Mouse (Mus musculus) midbrain, embryonic 11.5 days (tissue): ENCODE data around the gene Bst1. TPM values are rescaled to one million over a fixed set of nuclear protein-coding genes. Genes with fewer than 3 reads are reported as not detected.
A peak's percentile ranks its signal among the peaks of the same experiment; 100 is the strongest.

Source experiments
- ATAC-seq: fragments of 200-750 bp; cut with Nextera tagmentation; 2 replicates; pipeline ENCODE4 v1.8.0; 2017; ENCODE audit warnings: moderate TSS enrichment, moderate library complexity; ENCODE audit not compliant: low FRiP score
- DNase-seq: peaks from one replicate; pipeline ENCODE4 v3.0.0; 2015; ENCODE audit warnings: low spot score; ENCODE audit errors: missing footprints
- H3K27ac ChIP-seq: fragments of 300-500 bp; sonication (generic); 2 replicates; pipeline ENCODE4 v1.5.1; 2014; ENCODE audit warnings: low read depth, low read length
- H3K27me3 ChIP-seq: fragments of 300-500 bp; sonication (generic); 2 replicates; pipeline ENCODE4 v1.6.1; 2014; ENCODE audit warnings: mild to moderate bottlenecking, low read length, moderate library complexity, mixed read lengths; ENCODE audit not compliant: control insufficient read depth, insufficient read depth
- H3K36me3 ChIP-seq: fragments of 300-500 bp; sonication (generic); 2 replicates; pipeline ENCODE4 v1.6.1; 2014; ENCODE audit warnings: mild to moderate bottlenecking, low read length, moderate library complexity, mixed read lengths; ENCODE audit not compliant: control insufficient read depth, insufficient read depth
- H3K4me1 ChIP-seq: fragments of 300-500 bp; sonication (generic); 2 replicates; pipeline ENCODE4 v1.6.1; 2014; ENCODE audit warnings: low read length; ENCODE audit not compliant: control insufficient read depth, insufficient read depth
- H3K4me2 ChIP-seq: fragments of 300-500 bp; sonication (generic); 2 replicates; pipeline ENCODE4 v1.6.1; 2014; ENCODE audit warnings: mild to moderate bottlenecking, moderate library complexity
- H3K4me3 ChIP-seq: fragments of 300-500 bp; sonication (generic); 2 replicates; pipeline ENCODE4 v1.5.1; 2014; ENCODE audit warnings: low read depth, low read length
- H3K9ac ChIP-seq: fragments of 300-500 bp; sonication (generic); 2 replicates; pipeline ENCODE4 v1.6.1; 2014; ENCODE audit warnings: low read length
- H3K9me3 ChIP-seq: fragments of 300-500 bp; sonication (generic); 2 replicates; pipeline ENCODE4 v1.6.1; 2016; ENCODE audit warnings: low read length; ENCODE audit not compliant: control insufficient read depth
- WGBS: fragments of 180-500 bp; shearing (Covaris S2); extraction: QIAGEN DNeasy Blood & Tissue Kit; methylation state at CpG from one replicate; pipeline ENCODE4 v1.1.7; 2014; 5-methylcytosine and 5-hydroxymethylcytosine counted together
- polyA plus RNA-seq: library from polyadenylated mRNA; unstranded; fragments of >200 nt; fragmentation: Nextera tagmentation; extraction: Ambion mirVana; gene quantifications from 2 replicates; pipeline ENCODE4 v1.2.1, GENCODE M21; 2014

The Bst1 gene
- polyA plus RNA-seq, 1 experiment from 2014 or later: not detected

DNA sequence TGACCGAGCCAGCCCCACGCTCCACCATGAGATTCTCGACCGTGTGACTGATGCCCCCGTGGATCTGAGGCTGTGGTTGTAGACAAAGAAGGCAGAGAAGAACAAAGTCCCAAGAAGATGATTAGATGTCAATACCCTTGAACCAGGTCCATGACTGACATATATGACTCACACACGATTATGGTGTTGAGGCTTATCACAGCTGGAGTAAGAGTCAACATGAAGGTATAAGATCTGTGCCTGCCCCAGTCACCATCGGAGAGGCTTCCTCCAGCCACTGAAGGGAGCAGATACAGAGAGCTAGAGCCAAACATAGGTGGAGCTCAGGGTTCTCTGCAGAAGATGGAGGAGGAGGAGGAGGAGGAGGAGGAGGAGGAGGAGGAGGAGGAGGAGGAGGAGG is 12.3 kb upstream of the Bst1 start:
- WGBS: 93% methylated on average over 7 of the region's 7 CpGs
- Histone ChIP-seq H3K27me3 (no peaks in the 10 kb centered on the region), H3K36me3 (no peaks in the 10 kb centered on the region), H3K27ac (no peak overlapping the region), H3K4me2 (no peak overlapping the region), H3K9me3 (no peaks in the 10 kb centered on the region), H3K4me3 (no peak overlapping the region), H3K9ac (no peak overlapping the region), H3K4me1 (peaks cover 2% of the 10 kb centered on the region; the same call in 1 of the 2 replicates)
- ATAC-seq: no peak
- no peak for DNase-seq

DNA sequence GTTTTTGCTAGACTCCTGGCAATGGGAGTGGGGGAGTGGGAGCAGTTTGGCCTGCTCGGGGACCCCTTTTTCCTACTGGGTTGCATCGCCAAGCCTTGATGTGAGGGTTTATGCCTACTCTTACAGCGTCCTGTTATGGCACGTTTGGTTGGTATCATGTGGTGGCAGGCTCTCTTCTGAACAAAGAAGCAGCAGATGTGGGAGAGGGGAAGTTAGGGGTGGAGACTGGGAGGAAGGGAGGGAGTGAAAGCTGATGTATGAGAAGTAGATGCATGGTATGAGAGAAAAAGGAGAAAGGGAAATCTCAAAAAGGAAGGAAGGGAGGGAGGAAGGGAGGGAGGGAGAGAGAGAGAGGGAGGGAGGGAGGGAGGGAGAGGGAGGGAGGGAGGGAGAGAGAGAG is 11.8 kb upstream of the Bst1 start:
- ATAC-seq: no peak
- Histone ChIP-seq H3K9me3 (no peaks in the 10 kb centered on the region), H3K4me2 (no peak overlapping the region), H3K4me3 (no peak overlapping the region), H3K27me3 (no peaks in the 10 kb centered on the region), H3K9ac (no peak overlapping the region), H3K27ac (no peak overlapping the region), H3K4me1 (peaks cover 2% of the 10 kb centered on the region; the same call in 1 of the 2 replicates), H3K36me3 (no peaks in the 10 kb centered on the region)
- no peak for DNase-seq
- 83% methylated on average over 4 of the region's 4 CpGs for WGBS

DNA sequence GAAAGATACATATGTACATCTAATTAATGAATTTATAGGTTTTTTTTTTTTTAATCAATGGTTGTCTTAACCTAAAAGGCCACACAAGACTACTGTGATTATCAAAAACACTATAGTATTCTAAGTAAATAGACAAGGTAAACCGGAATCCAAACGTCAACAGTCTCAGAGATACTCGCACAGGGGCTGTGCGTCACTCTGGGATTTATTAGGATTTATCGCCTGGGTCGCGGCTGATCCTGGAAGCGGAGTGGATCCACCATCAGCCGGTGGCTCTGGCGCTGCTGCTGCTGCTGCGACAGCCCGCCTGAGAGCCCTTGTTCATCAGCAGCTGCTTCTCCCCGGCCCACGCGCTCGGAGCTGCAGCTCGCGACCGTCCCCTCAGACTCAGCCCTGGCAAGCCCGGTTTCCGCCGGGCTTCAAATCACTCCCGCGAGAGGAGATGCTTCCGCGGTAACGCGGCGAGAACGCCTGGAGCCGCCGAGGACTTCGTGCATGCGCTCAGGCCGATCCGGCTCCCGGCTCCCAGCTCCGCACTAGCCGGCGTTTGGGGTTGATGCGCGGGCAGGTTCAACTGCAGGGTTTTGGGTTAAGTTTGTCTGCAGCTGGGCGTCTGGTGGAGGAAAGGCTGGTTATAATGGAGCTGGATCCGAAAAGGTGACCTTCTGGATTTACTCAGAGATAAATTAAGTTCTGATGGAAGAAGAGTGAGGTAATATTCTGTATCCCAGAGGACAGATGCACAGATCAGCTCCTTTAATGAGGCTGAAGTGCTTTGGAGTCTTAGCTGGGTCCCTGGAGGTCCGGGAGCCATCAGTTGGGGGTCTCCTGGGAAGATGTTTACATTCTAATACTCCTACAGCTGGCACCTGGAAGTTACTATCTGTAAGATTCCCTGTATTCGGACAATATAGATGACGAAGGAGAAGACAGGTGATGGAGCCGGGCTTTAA is 10.7 kb upstream of the Bst1 start:
- WGBS: 4% methylated on average over 48 of the region's 48 CpGs
- Histone ChIP-seq H3K4me3 (peak overlapping the region; percentile 42), H3K4me2 (peak overlapping the region; percentile 69), H3K27me3 (no peaks in the 10 kb centered on the region), H3K4me1 (peaks cover 2% of the 10 kb centered on the region; the same call in 1 of the 2 replicates), H3K9me3 (no peaks in the 10 kb centered on the region), H3K36me3 (no peaks in the 10 kb centered on the region), H3K27ac (peak overlapping the region; percentile 67), H3K9ac (peak overlapping the region; percentile 81)
- DNase-seq (peak; percentile 98), ATAC-seq (peak; percentile 97)

DNA sequence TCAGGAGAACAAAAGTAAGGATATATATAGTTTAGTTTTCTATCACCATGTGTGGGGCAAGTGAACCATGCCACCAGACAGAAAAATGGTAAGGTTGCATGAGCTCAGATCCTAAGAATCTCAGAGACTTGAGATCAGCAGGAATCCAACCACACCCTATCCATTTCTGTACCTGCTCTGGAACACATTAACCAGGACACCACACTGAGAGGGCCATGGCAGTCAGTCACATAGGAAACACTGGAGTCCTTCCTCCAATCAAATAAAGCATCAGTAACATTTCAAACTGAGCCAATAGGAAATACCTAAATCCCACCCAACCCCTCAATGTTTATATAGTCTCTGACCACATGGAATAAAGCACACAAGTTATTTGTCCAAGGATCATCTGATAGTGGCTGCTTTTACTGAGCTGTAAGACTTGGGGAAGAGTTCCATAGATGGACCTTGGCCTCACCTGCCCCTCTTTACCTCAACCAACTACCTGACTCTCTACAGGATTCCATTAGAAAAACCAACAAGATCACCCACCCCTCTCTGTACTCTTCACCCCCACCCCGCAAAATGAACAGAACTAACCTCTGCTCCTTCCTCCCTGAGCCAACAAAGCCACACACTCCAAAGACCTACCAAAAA is 8.1 kb upstream of the Bst1 start:
- Histone ChIP-seq H3K27me3 (no peaks in the 10 kb centered on the region), H3K4me1 (peaks cover 2% of the 10 kb centered on the region; the same call in 1 of the 2 replicates), H3K27ac (no peak overlapping the region), H3K36me3 (no peaks in the 10 kb centered on the region), H3K9ac (no peak overlapping the region), H3K4me3 (no peak overlapping the region), H3K9me3 (no peaks in the 10 kb centered on the region), H3K4me2 (no peak overlapping the region)
- 77% methylated on average over 1 of the region's 1 CpGs for WGBS
- no peak for DNase-seq
- no peak for ATAC-seq

DNA sequence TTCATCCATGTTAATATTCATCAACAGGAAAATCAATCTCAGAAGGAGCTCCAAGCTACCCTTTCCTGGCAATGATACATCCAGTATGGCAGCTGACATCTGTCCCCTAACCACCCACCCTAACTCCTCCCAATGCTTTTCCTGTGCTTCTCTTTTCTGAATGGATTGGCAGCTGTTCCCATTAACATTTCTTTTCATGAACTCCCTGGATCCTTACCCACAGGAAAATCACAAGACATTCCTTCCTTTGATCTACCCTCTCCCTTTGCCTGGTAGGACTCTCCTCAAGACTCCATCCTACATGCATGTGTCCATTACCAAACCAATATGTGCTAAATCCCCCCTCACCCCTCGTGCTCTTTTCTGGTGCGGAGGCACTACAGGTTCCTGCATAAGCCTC is 4.1 kb upstream of the Bst1 start:
- Histone ChIP-seq H3K36me3 (no peaks in the 10 kb centered on the region), H3K9me3 (no peaks in the 10 kb centered on the region), H3K4me2 (no peak overlapping the region), H3K9ac (no peak overlapping the region), H3K4me1 (no peaks in the 10 kb centered on the region), H3K27me3 (no peaks in the 10 kb centered on the region), H3K4me3 (no peak overlapping the region), H3K27ac (no peak overlapping the region)
- ATAC-seq (no peak), DNase-seq (no peak)
- WGBS: 82% methylated on average over 2 of the region's 2 CpGs

DNA sequence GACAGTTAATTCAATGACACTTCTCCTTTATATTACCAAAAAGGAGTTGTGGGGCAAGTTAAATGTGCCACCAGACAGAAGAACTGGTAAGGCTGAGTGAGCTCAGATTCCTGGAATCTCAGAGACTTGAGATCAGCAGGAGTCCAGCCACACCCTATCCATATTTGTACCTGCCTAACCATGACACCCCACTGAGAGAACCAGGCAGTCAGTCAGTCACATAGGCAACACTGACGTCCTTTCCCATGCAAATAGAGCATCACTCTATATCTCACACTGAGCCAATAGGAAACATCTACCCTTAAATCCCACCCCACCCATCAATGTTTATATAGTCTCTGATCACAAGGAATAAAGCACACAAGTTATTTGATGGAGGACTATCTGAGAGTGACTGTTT is 2.9 kb upstream of the Bst1 start:
- ATAC-seq: no peak
- Histone ChIP-seq H3K9me3 (no peaks in the 10 kb centered on the region), H3K27me3 (no peaks in the 10 kb centered on the region)

DNA sequence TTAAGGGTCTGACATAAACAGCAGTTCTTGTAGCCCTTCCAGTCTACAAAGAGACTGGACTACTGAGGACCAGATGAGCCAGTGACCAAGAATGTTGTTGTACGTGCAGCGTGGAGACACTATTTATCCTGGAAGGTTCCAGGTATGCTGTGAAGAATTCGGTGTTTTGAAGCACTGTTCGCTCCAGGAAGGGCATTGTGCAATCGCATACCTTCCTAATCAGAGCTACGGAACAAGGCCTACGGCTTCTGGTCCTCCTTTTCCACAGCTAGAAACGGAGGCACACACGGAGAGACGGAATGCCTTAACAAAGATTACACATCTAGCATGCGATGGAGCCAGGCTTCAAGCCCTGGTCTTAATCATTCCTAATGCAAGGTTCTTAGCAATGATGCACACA is 2.1 kb downstream of the Bst1 start:
- DNase-seq: no peak
- Histone ChIP-seq H3K36me3 (no peaks in the 10 kb centered on the region), H3K9me3 (no peaks in the 10 kb centered on the region), H3K27me3 (no peaks in the 10 kb centered on the region), H3K4me3 (no peak overlapping the region), H3K4me2 (no peak overlapping the region), H3K9ac (no peak overlapping the region), H3K4me1 (no peaks in the 10 kb centered on the region), H3K27ac (no peak overlapping the region)
- WGBS: 90% methylated on average over 11 of the region's 11 CpGs
- no peak for ATAC-seq

More for the DNA sequence above, 2.9 kb upstream of the Bst1 start:
- H3K4me3 ChIP-seq: no peak overlapping the region
- no peaks in the 10 kb centered on the region for H3K4me1 ChIP-seq
- WGBS: 64% methylated on average over 1 of the region's 1 CpGs
- H3K36me3 ChIP-seq: no peaks in the 10 kb centered on the region
- no peak for DNase-seq
- H3K9ac ChIP-seq: no peak overlapping the region
- H3K4me2 ChIP-seq: no peak overlapping the region
- no peak overlapping the region for H3K27ac ChIP-seq

DNA sequence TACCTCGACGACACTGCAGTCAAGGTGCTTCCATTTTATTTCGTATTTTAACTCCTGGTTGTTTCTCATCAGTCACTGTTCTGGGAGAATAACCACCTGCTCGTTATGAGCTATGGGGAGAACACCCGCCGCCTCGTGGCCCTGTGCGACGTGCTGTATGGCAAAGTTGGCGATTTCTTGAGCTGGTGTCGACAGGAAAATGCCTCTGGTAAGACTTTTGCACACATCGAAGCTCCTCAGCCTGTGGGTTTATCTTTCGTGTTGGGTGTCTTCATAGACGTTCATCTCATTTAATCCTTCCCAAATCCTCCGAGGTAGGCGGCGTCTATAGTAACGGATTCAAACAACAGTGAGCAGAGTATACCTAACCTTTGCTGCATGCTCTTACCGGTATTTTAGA is 2.9 kb downstream of the Bst1 start, which contains the start of gene Fbxl5:
TSS of gene Fbxl5 (minus strand) at position 101 of the 400 bp plus-strand sequence.
- Histone ChIP-seq H3K4me1 (no peaks in the 10 kb centered on the region), H3K9me3 (no peaks in the 10 kb centered on the region), H3K9ac (no peak within 1 kb of the TSS), H3K27me3 (no peaks in the 10 kb centered on the region), H3K4me3 (no peak within 1 kb of the TSS), H3K36me3 (no peaks in the 10 kb centered on the region), H3K27ac (no peak within 1 kb of the TSS), H3K4me2 (no peak within 1 kb of the TSS)
- ATAC-seq (no peak), DNase-seq (no peak)
- WGBS: 83% methylated on average over 19 of the region's 19 CpGs

DNA sequence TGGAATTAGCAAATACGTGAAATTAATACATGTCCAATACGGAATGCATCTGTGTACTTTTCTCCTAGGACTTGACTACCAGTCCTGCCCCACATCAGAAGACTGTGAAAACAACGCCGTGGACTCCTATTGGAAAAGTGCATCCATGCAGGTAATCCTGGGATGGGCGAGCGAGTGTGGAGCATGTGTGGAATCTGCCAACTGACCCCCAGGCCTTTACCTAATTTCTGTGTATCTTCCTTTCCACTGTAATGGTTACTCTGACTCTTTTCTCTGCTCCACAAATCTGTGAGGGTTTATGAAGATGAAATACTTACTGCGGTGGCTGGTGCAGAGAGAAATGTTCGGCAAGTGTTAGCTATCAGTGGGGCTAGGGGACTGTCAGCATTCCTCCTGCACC is 3.5 kb downstream of the Bst1 start:
- Histone ChIP-seq H3K4me1 (no peaks in the 10 kb centered on the region), H3K9me3 (no peaks in the 10 kb centered on the region), H3K9ac (no peak overlapping the region), H3K4me2 (no peak overlapping the region), H3K36me3 (no peaks in the 10 kb centered on the region), H3K27ac (no peak overlapping the region), H3K27me3 (no peaks in the 10 kb centered on the region), H3K4me3 (no peak overlapping the region)
- no peak for ATAC-seq
- 67% methylated on average over 8 of the region's 8 CpGs for WGBS
- no peak for DNase-seq
